Mouse (Mus musculus) layer of hippocampus, adult 2 months (tissue): ENCODE data around the gene Ddb2. TPM values are rescaled to one million over a fixed set of nuclear protein-coding genes. Genes with fewer than 3 reads are reported as not detected.
A peak's percentile ranks its signal among the peaks of the same experiment; 100 is the strongest.

Experiments
- DNase-seq, 2 experiments: peaks; one replicate each; pipeline ENCODE4 v3.0.0; 2022; ENCODE audit warnings: low spot score in 2 of 2
- H3K27ac ChIP-seq: fragments of 200-600 bp; 2 replicates; pipeline ENCODE4 v1.8.1; 2022
- H3K4me3 ChIP-seq: fragments of 200-600 bp; 2 replicates; pipeline ENCODE4 v1.8.1; 2022; ENCODE audit warnings: mild to moderate bottlenecking
- CTCF ChIP-seq: fragments of 200-600 bp; conservative IDR thresholded peaks from 2 replicates; pipeline ENCODE4 v1.8.1; 2022; ENCODE audit warnings: antibody characterized with exemption, mild to moderate bottlenecking, moderate library complexity
- long read RNA-seq, 2 experiments: library from polyadenylated mRNA; stranded (forward); transcript quantifications; one replicate each; pipeline ENCODE4 v2.0.0; 2021; ENCODE audit warnings: borderline mapping rate in 2 of 2
- total RNA-seq, 2 experiments: library from RNA; stranded (reverse); gene quantifications; 2 replicates each; pipeline ENCODE4 v1.2.3; 2021

Ddb2 gene
- 10 to 100 TPM; 12.9 to 13.1 TPM for total RNA-seq
- long read RNA-seq, experiment 1, partial matches to known transcripts = 0 of 5 reads
- long read RNA-seq, experiment 1, other reads (novel, unspliced or antisense) = 4 of 5 reads
- long read RNA-seq, experiment 2, partial matches to known transcripts = 0 of 1 reads
- long read RNA-seq, experiment 2, other reads (novel, unspliced or antisense) = 1 of 1 reads

DNA sequence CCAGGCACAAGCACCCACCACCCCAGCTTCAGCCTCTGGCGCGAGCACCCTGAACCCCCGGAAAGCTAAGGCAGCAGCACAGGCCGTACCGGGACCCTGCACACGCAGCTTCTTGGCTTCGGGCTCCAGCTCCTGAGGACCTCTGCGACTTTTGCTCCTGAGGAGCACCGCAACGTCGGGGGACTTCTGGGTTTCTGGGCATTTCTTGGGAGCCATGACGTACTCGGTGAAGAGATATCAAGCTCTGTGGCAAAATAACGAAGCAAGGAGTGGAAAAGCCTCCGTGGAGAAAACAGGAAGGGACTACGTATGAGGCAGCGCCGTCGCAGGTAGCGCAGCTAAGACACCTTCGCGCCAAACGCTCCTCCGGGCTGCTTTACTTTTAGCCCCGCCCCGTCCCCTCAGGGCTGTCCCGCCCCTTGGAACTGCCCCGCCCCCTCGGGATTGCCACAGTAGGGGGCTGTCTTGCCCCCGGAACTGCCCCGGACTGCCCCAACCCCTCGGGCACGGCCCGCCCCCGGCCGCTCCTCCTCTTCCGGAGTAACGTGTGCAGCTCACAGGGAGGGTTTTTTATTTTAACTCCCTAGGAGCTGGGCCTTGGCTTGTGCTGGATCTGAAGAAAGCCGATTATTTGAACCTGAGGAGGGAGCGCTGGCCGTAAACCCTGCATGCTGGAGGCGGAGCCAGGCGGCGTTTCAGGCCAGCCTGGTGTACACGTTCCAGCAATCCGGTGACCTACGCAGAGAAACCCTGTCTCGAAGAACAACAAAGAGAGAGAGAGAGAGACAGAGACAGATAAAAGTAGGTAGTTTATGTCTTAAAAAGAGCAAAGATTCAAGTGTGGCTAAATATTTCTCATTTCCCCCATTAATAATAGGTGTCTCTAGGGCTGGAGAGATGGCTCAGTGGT, at the start of gene Ddb2:
Gene Ddb2, minus strand, starts transcription at position 382 of the 910 bp plus-strand sequence.
- peak within 1 kb of the TSS; percentile 89 for H3K4me3 ChIP-seq
- no peak for TF ChIP-seq CTCF
- H3K27ac ChIP-seq = peak within 1 kb of the TSS; percentile 87
- peak; percentile 91 for DNase-seq

DNA sequence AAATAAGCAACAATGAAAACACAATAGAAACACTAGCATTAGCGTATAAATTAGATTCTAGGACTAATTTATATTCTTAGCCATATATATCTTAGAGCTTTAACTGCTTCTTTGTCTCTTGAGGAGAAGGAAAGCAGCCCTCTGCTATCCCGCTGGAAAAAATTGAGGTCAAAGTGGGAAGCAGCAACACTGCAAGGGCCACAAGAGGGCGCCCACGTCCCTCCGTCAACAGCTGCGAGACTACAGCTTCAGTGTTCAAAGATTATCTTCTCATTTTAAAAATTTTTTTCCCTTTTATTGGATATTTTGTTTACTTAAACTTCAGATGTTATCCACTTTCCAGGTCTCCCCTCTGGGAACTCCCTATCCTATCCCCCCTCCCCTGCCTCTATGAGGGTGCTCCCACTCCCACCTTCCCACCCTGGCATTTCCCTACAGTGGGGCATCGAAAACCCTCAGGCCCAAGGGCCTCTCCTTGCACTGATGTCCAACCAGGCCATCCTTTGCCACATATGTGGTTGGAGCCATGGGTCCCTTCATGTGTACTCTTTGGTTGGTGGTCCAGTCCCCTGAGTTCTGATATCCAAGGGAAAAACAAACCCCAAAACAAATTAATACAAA, 49.2 kb upstream of the Ddb2 start:
- peak; percentile 75 to 87 for DNase-seq
- Histone ChIP-seq H3K4me3 (no peak overlapping the region), H3K27ac (peak overlapping the region; percentile 72)
- TF ChIP-seq CTCF = peak; percentile 99

DNA sequence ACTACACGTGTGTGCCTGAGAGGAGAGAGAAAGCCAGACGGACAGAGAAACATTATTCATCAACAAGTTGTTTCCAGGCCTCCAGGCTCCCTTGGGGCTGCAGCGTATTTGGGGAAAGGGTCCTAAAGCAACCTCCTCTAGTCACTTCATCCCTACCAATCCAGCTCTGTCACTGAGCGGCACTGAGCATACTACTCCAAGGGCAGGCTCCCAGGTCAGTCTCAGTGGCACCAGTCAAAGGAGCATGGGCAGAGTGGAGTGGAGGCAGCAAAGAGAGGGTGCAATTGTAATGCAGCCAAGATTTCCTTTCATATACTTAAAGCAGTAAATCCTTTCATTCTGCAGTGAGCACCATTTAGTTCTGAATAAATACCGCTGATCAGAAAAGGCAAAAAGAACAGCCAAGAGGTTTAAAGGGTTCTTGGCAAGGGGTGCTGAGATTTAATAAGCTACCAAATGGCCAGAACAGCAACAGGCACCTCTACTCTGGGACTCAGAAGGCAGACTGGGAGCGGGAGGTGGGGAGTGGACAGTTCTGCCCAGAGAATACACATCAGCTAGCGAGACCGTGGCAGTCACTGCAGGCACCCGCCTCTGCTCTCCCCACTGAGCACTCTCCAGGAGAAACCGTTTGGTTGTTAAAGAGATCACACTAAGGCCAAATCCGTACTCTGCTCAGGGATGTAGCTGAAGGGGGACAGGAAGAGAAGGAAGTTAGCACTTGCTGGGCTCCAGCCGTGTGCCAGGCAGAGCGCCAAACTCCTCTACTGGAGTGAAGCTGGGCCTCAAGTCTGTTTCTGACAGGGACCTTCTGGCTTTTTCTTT, 47.8 kb upstream of the Ddb2 start:
- no peak for DNase-seq
- H3K27ac ChIP-seq = peak overlapping the region; percentile 72

DNA sequence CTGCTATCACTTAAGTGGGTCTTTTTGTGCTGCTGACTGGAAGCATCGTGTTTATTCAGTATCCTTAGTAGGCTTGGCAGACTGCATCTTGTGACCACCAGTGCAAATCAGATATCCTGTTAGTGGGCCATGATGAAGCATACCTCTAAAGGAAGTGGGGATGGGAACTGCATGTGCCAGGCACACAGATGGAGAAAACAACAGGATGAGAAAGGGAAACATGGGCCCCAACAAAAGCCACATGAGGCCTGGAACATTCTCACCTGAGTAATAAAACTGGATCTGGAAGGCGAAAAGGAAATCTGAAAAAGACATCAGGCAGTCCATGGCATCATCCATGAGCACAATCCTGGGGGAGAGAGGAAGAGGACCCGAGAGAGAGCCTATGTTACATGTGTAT, 47.2 kb upstream of the Ddb2 start:
- H3K4me3 ChIP-seq = no peak overlapping the region
- no peak for TF ChIP-seq CTCF
- DNase-seq = no peak
- H3K27ac ChIP-seq = peak overlapping the region; percentile 72

More for the DNA sequence above, 47.8 kb upstream of the Ddb2 start:
- TF ChIP-seq CTCF = no peak
- H3K4me3 ChIP-seq = no peak overlapping the region

DNA sequence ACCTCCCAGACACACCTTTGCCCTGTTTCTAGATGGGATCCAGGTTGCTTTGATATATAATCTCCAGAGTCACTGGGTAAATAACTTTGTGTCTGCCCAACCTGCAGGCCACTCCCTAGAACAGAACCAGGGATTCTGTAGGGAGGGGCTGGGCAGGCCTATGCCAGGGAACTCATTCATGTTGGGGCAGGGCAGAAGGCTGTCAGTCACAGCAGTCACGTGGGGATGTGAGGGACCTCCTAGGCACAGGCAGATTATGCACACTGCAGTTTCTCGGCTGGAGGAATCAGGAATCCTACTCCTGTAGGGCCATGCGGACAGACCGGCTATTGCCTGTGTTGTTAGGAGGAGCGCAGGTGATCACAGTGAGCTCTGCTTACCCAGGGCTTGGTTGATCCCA, 44.6 kb upstream of the Ddb2 start:
- no peak for DNase-seq
- no peak for TF ChIP-seq CTCF
- no peak overlapping the region for H3K27ac ChIP-seq
- no peak overlapping the region for H3K4me3 ChIP-seq

DNA sequence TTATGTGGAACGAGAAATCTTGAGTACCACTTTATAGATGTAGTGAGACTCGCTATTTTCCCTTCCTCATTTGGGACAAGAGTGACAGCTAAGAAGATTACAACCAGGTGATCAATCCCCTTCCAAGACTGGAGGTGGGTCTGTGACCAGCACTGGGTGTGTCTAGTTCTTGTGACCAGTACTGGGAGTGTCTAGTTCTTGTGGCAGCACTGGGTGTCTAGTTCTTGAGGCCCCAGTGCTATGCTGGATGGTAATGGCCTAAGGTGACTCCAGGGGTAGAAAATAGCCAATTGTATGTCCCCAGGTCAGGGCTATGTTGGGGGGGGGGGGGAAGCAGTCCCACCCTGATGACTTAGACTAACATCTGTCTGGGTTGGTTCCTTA, 42.6 kb upstream of the Ddb2 start:
- H3K27ac ChIP-seq = no peak overlapping the region
- TF ChIP-seq CTCF = no peak
- no peak overlapping the region for H3K4me3 ChIP-seq
- no peak for DNase-seq

DNA sequence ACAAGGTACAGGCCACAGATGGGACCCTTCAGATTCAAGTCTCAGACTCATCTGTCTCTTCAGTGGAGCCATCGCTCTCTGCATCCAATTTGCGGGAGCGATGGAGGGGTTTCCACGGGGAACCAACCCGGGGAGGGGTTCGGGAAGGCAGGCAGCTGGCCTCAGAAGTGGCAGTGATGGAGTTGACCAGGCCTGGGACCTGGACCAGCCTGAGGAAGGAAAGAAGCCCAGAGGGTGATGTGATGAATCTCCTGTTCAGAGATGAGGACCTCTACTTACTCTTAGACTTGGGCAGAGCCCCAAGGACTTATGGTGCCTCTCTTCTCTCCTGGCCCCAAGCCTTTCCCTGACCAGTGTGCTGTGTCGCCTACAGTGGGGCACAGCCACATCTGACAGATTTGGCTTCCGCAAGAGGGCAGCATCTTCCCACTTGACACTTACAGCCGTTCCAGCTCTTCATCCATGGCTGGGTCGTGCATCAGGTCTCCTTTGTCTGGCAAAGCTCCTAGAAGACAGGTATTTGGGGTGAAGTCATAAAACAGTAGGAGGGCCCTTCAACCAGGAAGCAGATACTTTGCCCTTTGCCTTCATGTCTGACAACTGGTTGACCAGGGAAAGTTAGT, 42.1 kb upstream of the Ddb2 start:
- DNase-seq = no peak
- Histone ChIP-seq H3K27ac (peak overlapping the region; percentile 25; the same call in 1 of the 2 replicates), H3K4me3 (no peak overlapping the region)
- TF ChIP-seq CTCF = peak; percentile 79

DNA sequence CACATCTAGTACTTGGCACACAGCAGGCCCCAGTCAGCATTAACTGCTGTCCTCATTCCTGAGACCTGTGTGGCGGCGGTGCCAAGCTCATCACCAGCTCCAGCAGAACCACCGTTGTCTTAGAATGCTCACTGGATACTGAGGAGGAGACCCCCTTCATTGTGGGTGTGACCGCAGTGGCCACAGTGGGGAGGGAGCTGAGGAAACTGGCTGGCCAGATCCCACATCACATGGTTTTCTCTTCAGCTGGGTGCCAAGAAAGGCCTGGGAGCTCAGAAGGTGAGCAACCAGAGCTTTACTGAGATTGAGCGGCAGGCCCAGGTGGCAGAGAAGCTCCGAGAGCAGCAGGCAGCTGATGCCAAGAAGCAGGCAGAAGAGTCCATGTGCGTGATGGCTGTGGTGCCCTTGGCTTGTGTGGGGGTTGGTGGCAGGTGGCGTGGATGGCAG, 32.9 kb upstream of the Ddb2 start:
- TF ChIP-seq CTCF = no peak
- H3K4me3 ChIP-seq = no peak overlapping the region
- no peak for DNase-seq
- H3K27ac ChIP-seq = peak overlapping the region; percentile 40; the same call in 1 of the 2 replicates

DNA sequence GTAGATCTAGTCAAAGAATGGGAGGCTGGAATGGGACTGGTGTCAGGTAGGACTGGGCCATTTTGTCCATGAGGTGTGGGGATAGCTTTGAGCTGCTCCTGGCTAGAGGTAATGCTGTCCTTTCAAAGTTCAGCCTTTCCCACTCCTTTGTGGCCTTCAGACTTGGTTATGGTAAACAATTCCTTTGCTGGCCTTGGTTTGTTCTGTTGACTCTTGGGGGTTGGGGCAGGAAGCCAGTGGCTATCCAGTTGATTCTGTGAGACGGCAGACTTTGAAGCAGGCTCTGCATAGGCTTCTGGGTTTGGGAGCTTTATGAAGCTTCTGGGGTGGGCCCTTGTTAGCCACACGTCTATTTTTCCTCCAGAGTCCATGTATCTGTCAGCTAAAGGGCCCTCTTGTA, 31.9 kb upstream of the Ddb2 start:
- H3K4me3 ChIP-seq = no peak overlapping the region
- DNase-seq = no peak
- no peak overlapping the region for H3K27ac ChIP-seq
- no peak for TF ChIP-seq CTCF

DNA sequence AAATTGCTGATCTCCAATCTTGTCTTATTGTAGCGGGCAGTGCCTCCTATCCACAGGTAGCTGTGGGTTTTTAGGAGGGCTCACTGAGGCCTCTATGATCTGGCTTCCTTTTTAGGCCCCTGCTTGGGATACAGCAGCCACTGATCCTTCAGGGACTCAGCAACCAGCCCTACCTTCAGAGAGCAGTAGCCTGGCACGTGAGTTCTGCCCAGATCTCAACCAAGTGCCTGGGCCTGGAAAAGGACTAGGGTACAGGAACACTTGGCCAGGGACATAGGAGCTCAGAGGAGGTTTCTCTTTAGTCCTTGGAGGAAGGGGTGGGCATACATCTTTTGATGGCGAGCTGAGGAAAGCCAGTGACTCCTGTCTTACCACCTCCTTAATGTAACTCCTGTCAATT, 31.3 kb upstream of the Ddb2 start:
- H3K27ac ChIP-seq = no peak overlapping the region
- DNase-seq = no peak
- TF ChIP-seq CTCF = no peak

DNA sequence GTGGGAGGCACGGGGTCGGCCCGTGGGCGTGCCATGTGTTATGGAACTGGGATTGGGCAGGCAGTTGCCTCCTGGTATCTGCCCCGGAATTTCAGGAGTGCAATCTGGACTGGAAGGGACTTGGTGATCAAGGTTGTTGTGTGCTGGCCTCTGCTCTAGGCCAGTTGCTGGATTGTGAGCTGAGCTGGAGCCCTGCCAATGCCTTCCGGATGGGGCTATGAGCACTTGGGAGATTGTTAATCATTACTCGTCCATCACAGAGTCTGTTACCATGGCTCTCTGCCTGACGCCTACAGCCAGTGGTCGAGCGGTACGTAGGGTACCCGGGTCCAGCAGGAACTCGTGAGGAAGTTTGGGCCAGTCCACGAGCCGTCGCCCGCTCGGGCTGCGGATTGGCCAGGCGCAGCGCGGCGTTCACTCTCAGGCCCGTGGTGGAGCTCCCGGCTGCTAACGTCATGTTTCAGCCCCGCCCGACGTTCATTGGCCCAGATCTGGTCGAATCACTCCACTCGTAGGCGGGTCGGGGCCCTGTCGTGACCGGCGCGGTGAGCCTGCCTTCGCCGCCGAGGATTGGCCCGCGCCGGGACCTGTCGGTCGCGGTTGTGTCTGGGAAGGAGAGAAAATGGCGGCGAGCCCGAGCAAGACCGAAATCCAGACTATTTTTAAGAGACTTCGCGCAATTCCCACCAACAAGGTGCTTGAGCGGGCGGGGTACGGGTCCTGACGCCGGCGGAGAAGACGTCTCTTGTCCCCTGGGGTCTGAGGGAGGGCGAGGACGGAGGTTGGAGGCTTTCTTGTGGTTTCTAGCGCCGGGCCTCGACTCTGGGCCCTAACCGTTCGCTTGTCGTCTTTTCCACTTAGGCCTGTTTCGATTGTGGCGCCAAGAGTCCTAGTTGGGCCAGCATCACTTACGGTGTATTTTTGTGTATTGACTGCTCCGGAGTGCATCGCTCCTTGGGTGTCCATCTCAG, 28.2 kb upstream of the Ddb2 start, which contains the start of gene Arfgap2:
Gene Arfgap2, plus strand, starts transcription at position 264 of the 971 bp plus-strand sequence.
- peak; percentile 97 to 98 for DNase-seq
- peak within 1 kb of the TSS; percentile 97 for H3K27ac ChIP-seq
- peak within 1 kb of the TSS; percentile 62 for H3K4me3 ChIP-seq
- no peak for TF ChIP-seq CTCF

More for the DNA sequence above, 31.3 kb upstream of the Ddb2 start:
- no peak overlapping the region for H3K4me3 ChIP-seq
